Mouse (Mus musculus): ENCODE results near the gene March5. TPM values are rescaled to one million over a fixed set of nuclear protein-coding genes. Genes with fewer than 3 reads are reported as not detected.
A peak's percentile ranks its signal among the peaks of the same experiment; 100 is the strongest.
"Not testable (repeated sequence)": the region's sequence is repeated elsewhere in the genome, so short reads cannot be mapped to it uniquely, and the experiment has no call there.

March5 gene
- polyA plus RNA-seq, 1 experiment from 2014 or later: 159 TPM

GRCm38 (mm10) chr19:37211416-37211815 lies 4.1 kb downstream of the March5 start:
- H3K4me3 ChIP-seq (replicated peaks): no peak overlapping the region
- H3K9ac ChIP-seq: no peak overlapping the region
- 94% methylated on average over 3 of the region's 3 CpGs for WGBS
- no peak for ATAC-seq (ENCODE audit: low FRiP score)
- no peak overlapping the region for H3K27ac ChIP-seq
- H3K4me2 ChIP-seq: no peak overlapping the region
- no peaks in the 10 kb centered on the region for H3K27me3 ChIP-seq
- peaks cover 45% of the 10 kb centered on the region for H3K36me3 ChIP-seq (replicated peaks)
- H3K9me3 ChIP-seq: no peaks in the 10 kb centered on the region
- peaks cover 15% of the 10 kb centered on the region for H3K4me1 ChIP-seq

- H3K36me3 ChIP-seq (replicated peaks): peaks cover 65% of the 10 kb centered on the region
- no peak for ATAC-seq (ENCODE audit: low FRiP score)
- WGBS: 98% methylated on average over 2 of the region's 2 CpGs
Measured at GRCm38 (mm10) chr19:37214711-37215110, 7.4 kb downstream of the March5 start.

GRCm38 (mm10) chr19:37225197-37225862 lies 18.0 kb downstream of the March5 start:
- no peak overlapping the region for H3K4me2 ChIP-seq
- 79% methylated on average over 6 of the region's 6 CpGs for WGBS
- ATAC-seq (ENCODE audit: low FRiP score): no peak

More at GRCm38 (mm10) chr19:37214711-37215110, 7.4 kb downstream of the March5 start:
- Histone ChIP-seq H3K4me2 (no peak overlapping the region), H3K27ac (no peak overlapping the region), H3K4me1 (peaks cover 1% of the 10 kb centered on the region), H3K27me3 (no peaks in the 10 kb centered on the region), H3K9ac (no peak overlapping the region), H3K9me3 (no peaks in the 10 kb centered on the region), H3K4me3 (replicated peaks) (no peak overlapping the region)

GRCm38 (mm10) chr19:37232598-37232997 lies 25.3 kb downstream of the March5 start:
- ATAC-seq (ENCODE audit: low FRiP score): not testable (repeated sequence)
- 82% methylated on average over 9 of the region's 9 CpGs for WGBS

More at GRCm38 (mm10) chr19:37225197-37225862, 18.0 kb downstream of the March5 start:
- H3K4me3 ChIP-seq (replicated peaks): no peak overlapping the region
- peaks cover 23% of the 10 kb centered on the region for H3K36me3 ChIP-seq (replicated peaks)
- H3K27me3 ChIP-seq: no peaks in the 10 kb centered on the region
- H3K9ac ChIP-seq: no peak overlapping the region
- no peaks in the 10 kb centered on the region for H3K9me3 ChIP-seq
- no peak overlapping the region for H3K27ac ChIP-seq
- H3K4me1 ChIP-seq: no peaks in the 10 kb centered on the region

GRCm38 (mm10) chr19:37233561-37234539 lies 26.5 kb downstream of the March5 start:
- H3K4me3 ChIP-seq (replicated peaks): peak overlapping the region; percentile 46
- no peaks in the 10 kb centered on the region for H3K36me3 ChIP-seq (replicated peaks)
- peaks cover 20% of the 10 kb centered on the region for H3K4me1 ChIP-seq
- peak; percentile 73 for ATAC-seq (ENCODE audit: low FRiP score)
- 4% methylated on average over 63 of the region's 63 CpGs for whole genome bisulfite sequencing
- H3K4me2 ChIP-seq: peak overlapping the region; percentile 81
- H3K27me3 ChIP-seq: peaks cover 39% of the 10 kb centered on the region
- H3K9me3 ChIP-seq: no peaks in the 10 kb centered on the region
- no peak overlapping the region for H3K27ac ChIP-seq
- H3K9ac ChIP-seq: peak overlapping the region; percentile 48

More at GRCm38 (mm10) chr19:37232598-37232997, 25.3 kb downstream of the March5 start:
- H3K9me3 ChIP-seq; H3K4me1 ChIP-seq; H3K27ac ChIP-seq; H3K4me3 ChIP-seq (replicated peaks); H3K36me3 ChIP-seq (replicated peaks); H3K9ac ChIP-seq; H3K4me2 ChIP-seq: not testable (repeated sequence)
- H3K27me3 ChIP-seq: peaks cover 37% of the 10 kb centered on the region

- no peak overlapping the region for H3K4me3 ChIP-seq (replicated peaks)
- no peak overlapping the region for H3K9ac ChIP-seq
- H3K27me3 ChIP-seq: peaks cover 39% of the 10 kb centered on the region
- no peak overlapping the region for H3K4me2 ChIP-seq
- H3K9me3 ChIP-seq: no peaks in the 10 kb centered on the region
- peaks cover 23% of the 10 kb centered on the region for H3K4me1 ChIP-seq
- 53% methylated on average over 8 of the region's 8 CpGs for WGBS
- no peak for ATAC-seq (ENCODE audit: low FRiP score)
- no peak overlapping the region for H3K27ac ChIP-seq
- H3K36me3 ChIP-seq (replicated peaks): no peaks in the 10 kb centered on the region
Measured at GRCm38 (mm10) chr19:37235818-37236217, 28.5 kb downstream of the March5 start.

GRCm38 (mm10) chr19:37237306-37237705 lies 30.0 kb downstream of the March5 start:
- WGBS: 58% methylated on average over 5 of the region's 5 CpGs
- H3K27me3 ChIP-seq: peaks cover 39% of the 10 kb centered on the region
- H3K36me3 ChIP-seq (replicated peaks): no peaks in the 10 kb centered on the region
- H3K4me3 ChIP-seq (replicated peaks): no peak overlapping the region
- H3K9ac ChIP-seq: no peak overlapping the region
- no peak for ATAC-seq (ENCODE audit: low FRiP score)
- H3K4me1 ChIP-seq: peaks cover 23% of the 10 kb centered on the region
- no peak overlapping the region for H3K27ac ChIP-seq
- no peaks in the 10 kb centered on the region for H3K9me3 ChIP-seq
- no peak overlapping the region for H3K4me2 ChIP-seq

GRCm38 (mm10) chr19:37237712-37238437 lies 30.5 kb downstream of the March5 start:
- Histone ChIP-seq H3K4me2 (peak overlapping the region; percentile 27), H3K4me1 (peaks cover 23% of the 10 kb centered on the region), H3K9me3 (no peaks in the 10 kb centered on the region), H3K9ac (no peak overlapping the region), H3K27me3 (peaks cover 37% of the 10 kb centered on the region), H3K4me3 (replicated peaks) (no peak overlapping the region), H3K27ac (no peak overlapping the region), H3K36me3 (replicated peaks) (no peaks in the 10 kb centered on the region)
- 8% methylated on average over 15 of the region's 15 CpGs for WGBS
- ATAC-seq (ENCODE audit: low FRiP score): no peak

- no peak overlapping the region for H3K9ac ChIP-seq
- ATAC-seq (ENCODE audit: low FRiP score): no peak
- no peaks in the 10 kb centered on the region; the same call in 1 of the 2 replicates for H3K9me3 ChIP-seq
- WGBS: 11% methylated on average over 7 of the region's 7 CpGs
- H3K27me3 ChIP-seq: peaks cover 31% of the 10 kb centered on the region
- no peak overlapping the region for H3K27ac ChIP-seq
- peak overlapping the region; percentile 27 for H3K4me2 ChIP-seq
- H3K4me1 ChIP-seq: peaks cover 21% of the 10 kb centered on the region
- no peak overlapping the region for H3K4me3 ChIP-seq (replicated peaks)
- no peaks in the 10 kb centered on the region for H3K36me3 ChIP-seq (replicated peaks)
Measured at GRCm38 (mm10) chr19:37238651-37239050, 31.3 kb downstream of the March5 start.

- Histone ChIP-seq H3K27me3 (peaks cover 27% of the 10 kb centered on the region), H3K4me3 (replicated peaks) (no peak overlapping the region), H3K4me2 (no peak overlapping the region), H3K4me1 (peaks cover 17% of the 10 kb centered on the region), H3K9me3 (no peaks in the 10 kb centered on the region; the same call in 1 of the 2 replicates), H3K9ac (no peak overlapping the region), H3K36me3 (replicated peaks) (no peaks in the 10 kb centered on the region), H3K27ac (no peak overlapping the region)
- WGBS: 32% methylated on average over 4 of the region's 4 CpGs
- no peak for ATAC-seq (ENCODE audit: low FRiP score)
Measured at GRCm38 (mm10) chr19:37239096-37239495, 31.8 kb downstream of the March5 start.

GRCm38 (mm10) chr19:37241201-37241600 lies 33.9 kb downstream of the March5 start:
- no peak overlapping the region for H3K9ac ChIP-seq
- H3K4me1 ChIP-seq: peaks cover 15% of the 10 kb centered on the region
- 66% methylated on average over 5 of the region's 5 CpGs for WGBS
- no peak for ATAC-seq (ENCODE audit: low FRiP score)
- no peak overlapping the region for H3K27ac ChIP-seq
- H3K36me3 ChIP-seq (replicated peaks): no peaks in the 10 kb centered on the region
- no peak overlapping the region for H3K4me3 ChIP-seq (replicated peaks)
- peaks cover 6% of the 10 kb centered on the region for H3K27me3 ChIP-seq
- H3K9me3 ChIP-seq: no peaks in the 10 kb centered on the region; the same call in 1 of the 2 replicates
- no peak overlapping the region for H3K4me2 ChIP-seq

- Histone ChIP-seq H3K36me3 (replicated peaks) (no peaks in the 10 kb centered on the region), H3K4me1 (peaks cover 14% of the 10 kb centered on the region), H3K27me3 (peaks cover 1% of the 10 kb centered on the region; the same call in 1 of the 2 replicates), H3K4me2 (no peak overlapping the region), H3K4me3 (replicated peaks) (no peak overlapping the region), H3K27ac (no peak overlapping the region), H3K9me3 (no peaks in the 10 kb centered on the region; the same call in 1 of the 2 replicates), H3K9ac (no peak overlapping the region)
- 57% methylated on average over 2 of the region's 2 CpGs for WGBS
- no peak for ATAC-seq (ENCODE audit: low FRiP score)
Measured at GRCm38 (mm10) chr19:37242707-37243106, 35.4 kb downstream of the March5 start.
